Mouse (Mus musculus) liver, postnatal 0 days (tissue): Measurements from ENCODE around the gene Uggt2. TPM values are rescaled to one million over a fixed set of nuclear protein-coding genes. Genes with fewer than 3 reads are reported as not detected.
"Not testable (repeated sequence)": the region's sequence is repeated elsewhere in the genome, so short reads cannot be mapped to it uniquely, and the experiment has no call there.

Source experiments
- ATAC-seq: fragments of 200-750 bp; cut with Nextera tagmentation; 2 replicates; pipeline ENCODE4 v1.8.0; 2017; ENCODE audit warnings: mild to moderate bottlenecking, moderate library complexity
- DNase-seq: peaks from one replicate; pipeline ENCODE4 v3.0.0-alpha.2; 2016
- H3K27ac ChIP-seq: fragments of 300-500 bp; sonication (generic); 2 replicates; pipeline ENCODE4 v1.5.1; 2014; ENCODE audit warnings: antibody characterized with exemption, moderate library complexity, mild to moderate bottlenecking, low read depth
- H3K27me3 ChIP-seq: fragments of 300-500 bp; sonication (generic); 2 replicates; pipeline ENCODE4 v1.6.1; 2014; ENCODE audit warnings: low read length, control low read depth, mixed read lengths; ENCODE audit not compliant: insufficient read depth
- H3K36me3 ChIP-seq: fragments of 300-500 bp; sonication (generic); replicated peaks from 2 replicates; pipeline ENCODE4 v1.6.1; 2014; ENCODE audit warnings: mild to moderate bottlenecking, control low read depth, low read length, moderate library complexity, mixed read lengths; ENCODE audit not compliant: insufficient read depth
- H3K4me1 ChIP-seq: fragments of 300-500 bp; sonication (generic); 2 replicates; pipeline ENCODE4 v1.6.1; 2014; ENCODE audit warnings: antibody characterized with exemption, mild to moderate bottlenecking, control low read depth; ENCODE audit not compliant: insufficient read depth
- H3K4me2 ChIP-seq: fragments of 300-500 bp; sonication (generic); 2 replicates; pipeline ENCODE4 v1.6.1; 2014; ENCODE audit warnings: low read depth, mild to moderate bottlenecking, low read length, moderate library complexity, mixed read lengths
- H3K4me3 ChIP-seq: fragments of 300-500 bp; sonication (generic); 2 replicates; pipeline ENCODE4 v1.5.1; 2014; ENCODE audit warnings: low read depth, low read length
- H3K9ac ChIP-seq: fragments of 300-500 bp; sonication (generic); replicated peaks from 2 replicates; pipeline ENCODE4 v1.6.1; 2014; ENCODE audit warnings: mild to moderate bottlenecking, moderate library complexity
- H3K9me3 ChIP-seq: fragments of 300-500 bp; sonication (generic); 2 replicates; pipeline ENCODE4 v1.6.1; 2016; ENCODE audit warnings: mild to moderate bottlenecking, control low read depth, low read length, mixed read lengths
- CTCF ChIP-seq: sonication (generic); IDR thresholded peaks from 2 replicates; pipeline ENCODE4 v1.5.1; 2016; ENCODE audit warnings: antibody characterized with exemption, low read depth
- EP300 ChIP-seq: IDR thresholded peaks from 2 replicates; pipeline ENCODE4 v1.6.1; 2016; ENCODE audit warnings: antibody characterized with exemption, low read depth, mild to moderate bottlenecking
- WGBS: fragments of 180-500 bp; shearing (Covaris S2); extraction: QIAGEN DNeasy Blood & Tissue Kit; methylation state at CpG from one replicate; pipeline ENCODE4 v1.1.7; 2014; ENCODE audit not compliant: insufficient replicate concordance; 5-methylcytosine and 5-hydroxymethylcytosine counted together
- polyA plus RNA-seq: library from polyadenylated mRNA; unstranded; fragments of >200 nt; fragmentation: Nextera tagmentation; extraction: Ambion mirVana; gene quantifications from 2 replicates; pipeline ENCODE4 v1.2.1, GENCODE M21; 2015

The Uggt2 gene
- polyA plus RNA-seq, 1 experiment from 2014 or later = 1.7 TPM

DNA sequence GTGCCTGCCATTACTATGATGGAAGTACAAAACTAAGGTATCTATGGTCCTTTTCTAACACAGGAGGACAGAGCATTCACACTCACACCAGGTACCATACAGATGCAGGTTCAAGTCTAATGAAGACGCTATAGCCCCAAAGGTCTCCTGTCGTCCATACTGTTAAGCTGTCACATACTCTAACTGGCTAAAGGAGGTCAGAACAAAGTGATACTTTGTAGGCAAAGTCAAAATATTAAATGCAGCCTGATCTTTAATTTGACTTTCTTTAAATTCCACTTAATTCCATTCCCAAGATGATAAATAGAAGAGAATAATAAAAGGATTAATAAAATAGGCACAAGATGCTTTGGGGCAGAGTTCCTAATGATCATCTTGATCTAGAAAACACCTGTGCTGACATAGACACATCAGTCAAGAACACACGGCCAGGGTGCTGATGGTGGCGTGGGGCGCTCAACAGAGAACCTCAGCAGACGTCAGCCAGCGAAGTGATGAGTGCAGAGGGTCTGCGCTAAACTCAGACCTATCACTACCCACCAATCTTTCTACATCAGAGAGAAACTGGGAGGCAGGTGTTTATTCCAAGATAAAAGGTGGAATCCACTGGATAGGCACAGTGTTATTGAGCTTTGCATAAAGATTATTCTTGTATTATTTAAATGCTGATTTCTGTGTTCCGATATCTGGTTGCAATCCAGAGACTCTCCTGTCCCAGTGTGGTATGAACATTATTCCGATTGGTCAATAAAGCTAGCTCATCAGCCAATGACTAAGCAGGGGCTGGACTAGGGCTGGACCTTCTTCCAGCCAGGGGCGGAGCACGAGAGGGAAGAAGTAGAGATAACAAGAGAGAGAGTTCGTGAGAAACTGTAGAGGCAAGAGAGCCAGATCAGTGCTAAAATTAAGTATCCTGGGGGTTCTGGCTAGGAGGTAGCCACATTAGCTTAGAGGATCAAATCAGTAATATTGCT, 111.4 kb downstream of the Uggt2 start:
- 47% methylated on average over 13 of the region's 13 CpGs for WGBS

DNA sequence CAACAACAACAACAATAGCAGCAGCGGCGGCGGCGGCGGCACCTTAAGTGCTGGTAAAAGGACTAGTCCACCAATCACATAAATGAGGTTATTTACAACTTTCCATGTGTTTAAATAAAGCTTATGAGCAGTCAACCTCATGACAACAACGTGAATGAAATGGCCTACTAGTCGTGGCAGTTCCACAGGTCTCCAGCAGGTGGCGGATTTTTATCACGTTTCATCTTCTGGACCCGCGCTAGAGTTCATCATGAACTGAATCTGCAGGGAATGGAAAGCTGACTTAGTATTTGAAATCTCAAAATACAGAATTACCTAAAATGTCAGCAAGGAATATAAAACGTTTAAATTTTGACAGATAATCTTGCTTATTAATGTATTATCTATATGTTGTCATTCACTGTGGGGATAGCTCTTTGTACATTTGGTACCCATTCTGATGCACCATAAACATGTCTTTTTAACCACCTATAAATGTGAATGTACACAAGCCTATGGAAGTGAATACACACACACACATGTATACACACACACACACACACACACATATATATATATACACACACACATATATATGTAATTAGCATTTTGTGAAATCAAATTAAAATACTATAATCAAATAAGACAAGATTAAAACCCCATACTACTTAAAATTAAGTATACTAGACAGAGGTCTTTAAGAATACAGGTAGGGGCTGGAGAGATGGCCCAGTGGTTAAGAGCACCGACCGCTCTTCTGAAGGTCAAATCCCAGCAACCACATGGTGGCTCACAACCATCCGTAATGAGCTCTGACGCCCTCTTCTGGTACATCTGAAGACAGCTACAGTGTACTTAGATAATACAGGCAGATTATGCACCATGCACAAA, 112.3 kb downstream of the Uggt2 start:
- 40% methylated on average over 16 of the region's 16 CpGs for WGBS
- Histone ChIP-seq H3K36me3 (peaks cover 3% of the 10 kb centered on the region; the same call in 1 of the 2 replicates), H3K4me1 (peaks cover 4% of the 10 kb centered on the region; the same call in 1 of the 2 replicates), H3K4me2 (no peak overlapping the region), H3K27ac (no peak overlapping the region), H3K27me3 (no peaks in the 10 kb centered on the region), H3K9me3 (no peaks in the 10 kb centered on the region), H3K4me3 (no peak overlapping the region), H3K9ac (no peak overlapping the region)
- peak; percentile 93 for TF ChIP-seq CTCF
- TF ChIP-seq EP300 = no peak
- peak; percentile 16; the same call in 1 of the 2 replicates for ATAC-seq
- DNase-seq = peak; percentile 80

More for the DNA sequence above, 111.4 kb downstream of the Uggt2 start:
- Histone ChIP-seq H3K9ac (no peak overlapping the region), H3K4me3 (no peak overlapping the region), H3K4me2 (peak overlapping the region; percentile 59), H3K36me3 (peaks cover 3% of the 10 kb centered on the region; the same call in 1 of the 2 replicates), H3K4me1 (peaks cover 2% of the 10 kb centered on the region; the same call in 1 of the 2 replicates), H3K27me3 (no peaks in the 10 kb centered on the region), H3K9me3 (no peaks in the 10 kb centered on the region), H3K27ac (no peak overlapping the region)
- DNase-seq (peak; percentile 63), ATAC-seq (peak; percentile 92)
- TF ChIP-seq CTCF = no peak
- no peak for TF ChIP-seq EP300

DNA sequence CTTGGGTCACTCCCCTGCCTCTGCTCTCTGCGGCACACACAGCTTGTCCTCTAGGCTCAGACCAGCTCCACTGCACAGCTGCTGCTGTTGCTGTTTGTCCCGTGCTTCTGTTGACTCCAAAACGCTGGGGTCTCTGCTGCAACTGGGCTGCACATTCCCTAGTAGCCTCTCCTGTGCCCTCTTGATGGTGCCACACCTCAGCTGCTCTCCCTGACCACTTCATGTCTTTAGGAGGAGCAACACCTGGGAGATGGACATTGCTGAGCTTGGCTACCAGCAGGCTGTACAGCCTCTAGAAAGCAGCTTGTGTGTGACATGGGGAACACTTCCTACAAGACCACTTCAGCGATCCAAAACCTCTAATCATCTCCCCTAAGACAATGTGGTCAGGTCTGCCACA, 115.1 kb downstream of the Uggt2 start:
- no peak for DNase-seq
- H3K36me3 ChIP-seq = peaks cover 11% of the 10 kb centered on the region
- H3K4me1 ChIP-seq = peaks cover 4% of the 10 kb centered on the region; the same call in 1 of the 2 replicates
- H3K4me3 ChIP-seq = no peak overlapping the region
- H3K9ac ChIP-seq = no peak overlapping the region
- TF ChIP-seq EP300 = no peak
- no peak for TF ChIP-seq CTCF
- no peak overlapping the region for H3K4me2 ChIP-seq
- no peaks in the 10 kb centered on the region for H3K27me3 ChIP-seq
- H3K9me3 ChIP-seq = no peaks in the 10 kb centered on the region
- no peak for ATAC-seq
- no peak overlapping the region for H3K27ac ChIP-seq
- 79% methylated on average over 4 of the region's 4 CpGs for WGBS

DNA sequence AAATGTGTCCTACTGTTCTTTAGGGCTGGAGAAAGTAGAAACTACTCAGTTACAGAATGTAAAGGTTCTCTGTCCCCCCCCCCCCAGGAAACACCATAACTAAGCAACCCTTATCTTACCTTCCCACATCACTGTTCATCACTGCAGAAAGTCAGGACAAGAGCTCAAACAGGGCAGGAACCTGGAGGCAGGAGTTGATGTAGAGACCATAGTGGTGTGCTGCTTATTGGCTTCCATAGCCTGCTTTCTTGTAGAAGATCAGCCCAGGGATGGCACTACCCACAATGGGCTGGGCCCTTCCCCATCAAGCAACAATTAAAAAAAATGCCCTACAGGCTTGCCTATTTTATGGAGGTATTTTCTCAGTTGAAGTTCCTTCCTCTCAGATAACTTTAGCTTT, 115.8 kb downstream of the Uggt2 start:
- H3K27me3 ChIP-seq = no peaks in the 10 kb centered on the region
- H3K9me3 ChIP-seq = no peaks in the 10 kb centered on the region
- TF ChIP-seq EP300 (no peak), CTCF (no peak)
- H3K9ac ChIP-seq = no peak overlapping the region
- H3K4me1 ChIP-seq = peaks cover 4% of the 10 kb centered on the region; the same call in 1 of the 2 replicates
- H3K36me3 ChIP-seq = peaks cover 13% of the 10 kb centered on the region
- no peak overlapping the region for H3K4me2 ChIP-seq
- ATAC-seq (no peak), DNase-seq (no peak)
- H3K4me3 ChIP-seq = no peak overlapping the region
- H3K27ac ChIP-seq = no peak overlapping the region

GRCm38 (mm10) chr14:118982429-118983045, 116.7 kb downstream of the Uggt2 start:
- H3K27ac ChIP-seq, H3K9me3 ChIP-seq, H3K27me3 ChIP-seq, H3K4me2 ChIP-seq, H3K4me1 ChIP-seq, H3K4me3 ChIP-seq, H3K9ac ChIP-seq: not testable (repeated sequence)
- peak; percentile 14 for DNase-seq
- peaks cover 21% of the 10 kb centered on the region for H3K36me3 ChIP-seq
- peak; percentile 54 for ATAC-seq
- 35% methylated on average over 11 of the region's 11 CpGs for WGBS

- not testable (repeated sequence) for DNase-seq, H3K4me1 ChIP-seq, H3K9ac ChIP-seq, H3K9me3 ChIP-seq, H3K4me2 ChIP-seq, H3K27me3 ChIP-seq, H3K4me3 ChIP-seq
- ATAC-seq = 0 out of 2 replicates have a peak, but pooled peaks have one; percentile 6
- H3K36me3 ChIP-seq = peaks cover 27% of the 10 kb centered on the region
- peak overlapping the region; percentile 51; the same call in 1 of the 2 replicates for H3K27ac ChIP-seq
- 49% methylated on average over 5 of the region's 6 CpGs for WGBS
Measured at GRCm38 (mm10) chr14:118981711-118982428, 117.4 kb downstream of the Uggt2 start.
